Mouse (Mus musculus): ENCODE measurements around the gene Trpm3. TPM values are rescaled to one million over a fixed set of nuclear protein-coding genes. Genes with fewer than 3 reads are reported as not detected.
"Not testable (repeated sequence)": the region's sequence is repeated elsewhere in the genome, so short reads cannot be mapped to it uniquely, and the experiment has no call there.

Trpm3 gene
- polyA plus RNA-seq, 1 experiment from 2014 or later = 4.5 TPM

- no peak for ATAC-seq (ENCODE audit: insufficient number of reproducible peaks, low FRiP score, low TSS enrichment, low read depth)
- Histone ChIP-seq H3K4me1 (no peaks in the 10 kb centered on the region), H3K4me3 (no peak overlapping the region), H3K27ac (no peak overlapping the region), H3K27me3 (no peaks in the 10 kb centered on the region), H3K4me2 (no peak overlapping the region), H3K36me3 (no peaks in the 10 kb centered on the region), H3K9me3 (no peaks in the 10 kb centered on the region), H3K9ac (no peak overlapping the region)
- WGBS = 92% methylated on average over 2 of the region's 2 CpGs
These were observed 703.9 kb downstream of the Trpm3 start for GRCm38 (mm10) chr19:22842697-22843096.

- Histone ChIP-seq H3K36me3 (no peaks in the 10 kb centered on the region), H3K27ac (no peak overlapping the region), H3K9ac (no peak overlapping the region), H3K9me3 (no peaks in the 10 kb centered on the region), H3K4me1 (no peaks in the 10 kb centered on the region), H3K4me2 (no peak overlapping the region), H3K27me3 (no peaks in the 10 kb centered on the region), H3K4me3 (no peak overlapping the region)
- no peak for ATAC-seq (ENCODE audit: insufficient number of reproducible peaks, low FRiP score, low TSS enrichment, low read depth)
- WGBS = 81% methylated on average over 12 of the region's 12 CpGs
These were observed 708.9 kb downstream of the Trpm3 start for GRCm38 (mm10) chr19:22847696-22848095.

- Histone ChIP-seq H3K36me3 (no peaks in the 10 kb centered on the region), H3K9ac (no peak overlapping the region), H3K27ac (no peak overlapping the region), H3K4me2 (no peak overlapping the region), H3K9me3 (no peaks in the 10 kb centered on the region), H3K4me3 (no peak overlapping the region), H3K4me1 (no peaks in the 10 kb centered on the region), H3K27me3 (no peaks in the 10 kb centered on the region)
- ATAC-seq (ENCODE audit: insufficient number of reproducible peaks, low FRiP score, low TSS enrichment, low read depth) = no peak
- 84% methylated on average over 1 of the region's 1 CpGs for whole genome bisulfite sequencing
These were observed 709.4 kb downstream of the Trpm3 start for GRCm38 (mm10) chr19:22848251-22848650.

- no peaks in the 10 kb centered on the region for H3K36me3 ChIP-seq
- H3K4me3 ChIP-seq = no peak overlapping the region
- ATAC-seq (ENCODE audit: insufficient number of reproducible peaks, low FRiP score, low TSS enrichment, low read depth) = no peak
- WGBS = 82% methylated on average over 7 of the region's 7 CpGs
- H3K27me3 ChIP-seq = no peaks in the 10 kb centered on the region
- no peak overlapping the region for H3K27ac ChIP-seq
- no peaks in the 10 kb centered on the region for H3K4me1 ChIP-seq
- H3K4me2 ChIP-seq = no peak overlapping the region
- no peak overlapping the region for H3K9ac ChIP-seq
- no peaks in the 10 kb centered on the region for H3K9me3 ChIP-seq
These were observed 710.1 kb downstream of the Trpm3 start for GRCm38 (mm10) chr19:22848783-22849576.

GRCm38 (mm10) chr19:22851423-22851822 lies 712.6 kb downstream of the Trpm3 start:
- H3K27ac ChIP-seq; ATAC-seq (ENCODE audit: insufficient number of reproducible peaks, low FRiP score, low TSS enrichment, low read depth): not testable (repeated sequence)

GRCm38 (mm10) chr19:22859644-22860043 lies 720.8 kb downstream of the Trpm3 start:
- 59% methylated on average over 4 of the region's 4 CpGs for WGBS
- Histone ChIP-seq H3K4me3 (no peak overlapping the region), H3K9ac (no peak overlapping the region), H3K36me3 (no peaks in the 10 kb centered on the region), H3K9me3 (no peaks in the 10 kb centered on the region), H3K27ac (no peak overlapping the region), H3K4me1 (no peaks in the 10 kb centered on the region), H3K27me3 (no peaks in the 10 kb centered on the region), H3K4me2 (no peak overlapping the region)
- no peak for ATAC-seq (ENCODE audit: insufficient number of reproducible peaks, low FRiP score, low TSS enrichment, low read depth)

More at GRCm38 (mm10) chr19:22851423-22851822, 712.6 kb downstream of the Trpm3 start:
- H3K4me1 ChIP-seq, H3K27me3 ChIP-seq, H3K9me3 ChIP-seq, H3K4me3 ChIP-seq, H3K4me2 ChIP-seq, H3K36me3 ChIP-seq, H3K9ac ChIP-seq: not testable (repeated sequence)
- 42% methylated on average over 5 of the region's 5 CpGs for WGBS

- H3K27ac ChIP-seq = no peak overlapping the region
- no peaks in the 10 kb centered on the region for H3K27me3 ChIP-seq
- no peak overlapping the region for H3K9ac ChIP-seq
- no peak for ATAC-seq (ENCODE audit: insufficient number of reproducible peaks, low FRiP score, low TSS enrichment, low read depth)
- H3K4me2 ChIP-seq = no peak overlapping the region
- no peaks in the 10 kb centered on the region for H3K4me1 ChIP-seq
- no peak overlapping the region for H3K4me3 ChIP-seq
- WGBS = 79% methylated on average over 5 of the region's 5 CpGs
- H3K9me3 ChIP-seq = no peaks in the 10 kb centered on the region
- H3K36me3 ChIP-seq = no peaks in the 10 kb centered on the region
These were observed 728.6 kb downstream of the Trpm3 start for GRCm38 (mm10) chr19:22867456-22867855.

GRCm38 (mm10) chr19:22869853-22870252 lies 731.0 kb downstream of the Trpm3 start:
- Histone ChIP-seq H3K4me1 (no peaks in the 10 kb centered on the region), H3K36me3 (no peaks in the 10 kb centered on the region), H3K9me3 (no peaks in the 10 kb centered on the region), H3K4me3 (no peak overlapping the region), H3K9ac (no peak overlapping the region), H3K4me2 (no peak overlapping the region), H3K27ac (no peak overlapping the region), H3K27me3 (no peaks in the 10 kb centered on the region)
- ATAC-seq (ENCODE audit: insufficient number of reproducible peaks, low FRiP score, low TSS enrichment, low read depth) = no peak
- 84% methylated on average over 2 of the region's 2 CpGs for whole genome bisulfite sequencing

GRCm38 (mm10) chr19:22872456-22872855 lies 733.6 kb downstream of the Trpm3 start:
- no peaks in the 10 kb centered on the region for H3K27me3 ChIP-seq
- H3K4me1 ChIP-seq = 0 out of 2 replicates have a peak, but pooled peaks cover 5% of the 10 kb centered on the region
- no peak overlapping the region for H3K4me3 ChIP-seq
- H3K36me3 ChIP-seq = no peaks in the 10 kb centered on the region
- H3K9me3 ChIP-seq = no peaks in the 10 kb centered on the region
- no peak overlapping the region for H3K27ac ChIP-seq
- no peak overlapping the region for H3K4me2 ChIP-seq
- H3K9ac ChIP-seq = no peak overlapping the region
- WGBS = 44% methylated on average over 5 of the region's 5 CpGs
- ATAC-seq (ENCODE audit: insufficient number of reproducible peaks, low FRiP score, low TSS enrichment, low read depth) = no peak

- H3K4me2 ChIP-seq = no peak overlapping the region
- H3K27ac ChIP-seq = no peak overlapping the region
- ATAC-seq (ENCODE audit: insufficient number of reproducible peaks, low FRiP score, low TSS enrichment, low read depth) = no peak
- WGBS = 71% methylated on average over 1 of the region's 1 CpGs
- H3K4me3 ChIP-seq = no peak overlapping the region
- H3K36me3 ChIP-seq = no peaks in the 10 kb centered on the region
- H3K9ac ChIP-seq = no peak overlapping the region
- H3K4me1 ChIP-seq = peaks cover 13% of the 10 kb centered on the region
- H3K9me3 ChIP-seq = no peaks in the 10 kb centered on the region
- no peaks in the 10 kb centered on the region for H3K27me3 ChIP-seq
These were observed 741.4 kb downstream of the Trpm3 start for GRCm38 (mm10) chr19:22880199-22880598.

GRCm38 (mm10) chr19:22882670-22883111 lies 743.8 kb downstream of the Trpm3 start:
- ATAC-seq (ENCODE audit: insufficient number of reproducible peaks, low FRiP score, low TSS enrichment, low read depth) = no peak
- 44% methylated on average over 3 of the region's 3 CpGs for WGBS
- no peaks in the 10 kb centered on the region; the same call in 1 of the 2 replicates for H3K27me3 ChIP-seq

GRCm38 (mm10) chr19:22883154-22883553 lies 744.3 kb downstream of the Trpm3 start:
- ATAC-seq (ENCODE audit: insufficient number of reproducible peaks, low FRiP score, low TSS enrichment, low read depth) = no peak
- peaks cover 9% of the 10 kb centered on the region for H3K4me1 ChIP-seq
- H3K27ac ChIP-seq = no peak overlapping the region
- no peaks in the 10 kb centered on the region for H3K9me3 ChIP-seq
- no peaks in the 10 kb centered on the region for H3K36me3 ChIP-seq
- H3K9ac ChIP-seq = no peak overlapping the region
- H3K4me2 ChIP-seq = no peak overlapping the region
- H3K27me3 ChIP-seq = no peaks in the 10 kb centered on the region; the same call in 1 of the 2 replicates
- WGBS = 84% methylated on average over 7 of the region's 7 CpGs
- H3K4me3 ChIP-seq = no peak overlapping the region

More at GRCm38 (mm10) chr19:22882670-22883111, 743.8 kb downstream of the Trpm3 start:
- no peak overlapping the region for H3K4me2 ChIP-seq
- no peaks in the 10 kb centered on the region for H3K36me3 ChIP-seq
- H3K4me3 ChIP-seq = no peak overlapping the region
- peaks cover 9% of the 10 kb centered on the region for H3K4me1 ChIP-seq
- H3K9me3 ChIP-seq = no peaks in the 10 kb centered on the region
- no peak overlapping the region for H3K9ac ChIP-seq
- H3K27ac ChIP-seq = no peak overlapping the region
